Mouse (Mus musculus) retina, postnatal 7 days (tissue): ENCODE measurements at regions not wholly inside any gene's neighbourhood (a gene's known extent, or its start where the extent isn't known, plus 50 kb on each side); places are given as distances from the start of the nearest gene placed in this dataset.

Source experiments
- DNase-seq: peaks from one replicate; pipeline ENCODE4 v3.0.0-alpha.2; 2012; ENCODE audit warnings: low read depth, low spot score

- no peak for DNase-seq
These were observed 220.0 kb upstream of the Gm9767 start for GRCm38 (mm10) chr10:25857954-25858616.

- no peak for DNase-seq
These were observed 233.7 kb upstream of the Gm9767 start for GRCm38 (mm10) chr10:25844348-25844747.

DNA sequence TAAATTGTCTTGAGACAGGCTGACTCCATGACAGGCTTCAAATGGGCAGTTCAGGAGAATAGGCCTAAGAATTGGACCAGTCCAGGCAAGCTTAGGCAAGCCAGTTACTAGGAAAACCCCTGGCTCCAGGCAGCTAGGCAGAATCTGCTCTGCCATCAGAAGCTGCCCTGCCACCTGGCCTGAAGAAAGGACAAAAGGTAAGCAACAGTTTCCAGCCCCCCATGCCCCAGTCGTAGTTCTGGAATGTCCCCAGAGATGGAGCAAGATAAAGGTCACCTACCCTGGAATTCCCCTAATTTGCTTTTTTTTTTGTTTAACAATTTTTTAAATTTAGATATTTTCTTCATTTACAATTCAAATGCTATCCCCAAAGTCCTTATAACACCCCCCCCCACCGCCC, 248.8 kb upstream of the Gm9767 start:
- no peak for DNase-seq

- no peak for DNase-seq
These were observed 268.2 kb upstream of the Smlr1 start for GRCm38 (mm10) chr10:25804223-25804622.

- no peak for DNase-seq
These were observed 265.4 kb upstream of the Smlr1 start for GRCm38 (mm10) chr10:25801499-25801898.

- DNase-seq = no peak
These were observed 262.8 kb upstream of the Smlr1 start for GRCm38 (mm10) chr10:25798881-25799280.

GRCm38 (mm10) chr10:25790363-25790821, 254.3 kb upstream of the Smlr1 start:
- DNase-seq = no peak

DNA sequence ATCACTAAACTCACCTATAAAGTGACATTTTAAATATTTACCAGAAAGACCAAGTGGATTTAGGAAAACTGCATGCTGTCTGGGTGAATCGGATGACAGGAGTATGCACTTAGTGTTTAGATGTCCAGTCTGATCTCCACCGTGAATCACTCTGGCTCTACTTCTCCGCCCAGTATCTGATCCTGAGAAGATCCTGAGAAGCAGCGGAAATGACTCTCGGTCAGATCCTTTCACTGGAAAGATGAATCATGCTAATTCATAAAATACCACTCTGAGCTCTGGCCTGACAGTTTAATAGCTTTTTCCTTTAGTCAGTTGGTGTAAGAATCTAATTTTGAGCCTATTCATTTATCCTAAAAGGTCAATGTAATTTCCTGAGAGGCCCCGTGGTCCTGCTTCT, 252.6 kb upstream of the Smlr1 start:
- DNase-seq = no peak

GRCm38 (mm10) chr10:25788004-25788403, 251.9 kb upstream of the Smlr1 start:
- DNase-seq = no peak

DNA sequence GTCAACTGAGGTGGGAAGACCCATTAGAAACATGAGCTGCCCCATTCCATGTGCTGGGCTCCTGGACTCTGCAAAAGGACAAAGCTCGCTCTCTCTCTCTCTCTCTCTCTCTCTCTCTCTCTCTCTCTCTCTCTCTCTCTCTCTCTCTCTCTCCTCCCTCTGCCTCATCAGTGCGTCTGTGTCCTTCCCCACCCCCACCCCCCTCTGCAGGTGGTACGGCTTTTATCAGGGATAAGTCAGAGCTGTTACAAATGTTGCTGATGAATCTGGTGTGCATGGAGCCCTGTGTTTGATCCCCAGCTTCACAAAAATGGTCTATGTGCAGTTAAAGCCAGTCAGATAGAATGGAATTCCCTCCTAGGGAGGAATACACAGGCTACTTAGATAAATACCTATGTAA, 247.8 kb upstream of the Smlr1 start:
- DNase-seq = no peak

- no peak for DNase-seq
These were observed 243.4 kb upstream of the Smlr1 start for GRCm38 (mm10) chr10:25779476-25779875.

DNA sequence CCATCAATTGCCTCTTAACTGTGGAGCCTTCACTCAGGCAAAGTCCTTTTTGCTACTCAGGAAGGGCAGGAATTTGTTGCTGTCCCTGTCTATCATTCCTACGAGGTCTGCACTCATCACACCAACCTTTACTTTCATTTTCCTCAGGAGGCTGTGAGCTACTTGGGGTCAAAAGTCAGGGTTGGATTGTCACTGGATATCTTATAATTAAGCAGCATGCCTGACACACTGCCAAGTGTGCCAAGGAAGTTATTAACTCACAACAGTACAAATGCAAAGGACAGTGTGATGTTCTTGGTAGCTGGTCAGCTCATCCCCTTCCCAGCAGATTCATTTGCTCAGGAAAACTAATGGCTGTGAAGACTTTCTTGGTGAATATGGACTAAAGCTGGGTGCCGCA, 241.7 kb upstream of the Smlr1 start:
- DNase-seq = no peak

DNA sequence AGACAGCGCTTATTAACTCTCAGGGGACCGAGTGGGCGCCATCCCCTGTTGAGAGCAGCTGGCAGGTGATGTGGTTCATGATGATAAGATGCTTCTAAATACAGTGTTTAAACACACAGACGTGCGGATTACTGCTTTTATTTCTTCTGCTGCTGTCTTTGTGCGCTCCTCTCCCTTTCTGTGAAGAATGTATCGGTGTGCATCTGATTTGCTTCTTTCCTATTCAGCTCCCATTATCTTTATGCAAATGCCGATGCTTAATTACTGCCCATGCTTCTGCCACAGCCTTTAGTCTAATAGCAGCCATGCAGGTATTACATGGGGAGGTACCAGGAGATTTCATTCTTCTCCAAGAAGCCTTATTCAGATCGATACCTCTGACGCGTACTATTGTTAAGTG, 240.6 kb upstream of the Smlr1 start:
- no peak for DNase-seq

DNA sequence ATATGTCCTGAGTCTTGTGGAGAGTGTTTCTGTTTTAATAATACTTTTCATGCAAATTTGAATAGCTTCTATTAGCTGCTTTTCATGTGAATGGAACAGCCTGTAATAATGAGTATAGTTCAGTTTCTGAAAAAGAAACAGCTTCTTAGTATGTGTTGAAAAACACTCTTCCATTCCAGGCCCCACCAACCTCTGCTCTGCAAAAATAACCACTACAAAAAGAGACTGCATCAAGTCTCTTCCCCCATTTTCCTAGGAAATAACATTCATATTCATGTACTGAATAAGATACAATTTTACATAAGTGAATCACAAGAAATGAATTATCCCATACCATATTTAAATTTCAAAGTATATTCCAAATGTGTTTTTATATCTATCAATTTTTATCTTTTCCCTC, 234.0 kb upstream of the Smlr1 start:
- no peak for DNase-seq

- no peak for DNase-seq
These were observed 232.4 kb upstream of the Smlr1 start for GRCm38 (mm10) chr10:25768456-25768855.

DNA sequence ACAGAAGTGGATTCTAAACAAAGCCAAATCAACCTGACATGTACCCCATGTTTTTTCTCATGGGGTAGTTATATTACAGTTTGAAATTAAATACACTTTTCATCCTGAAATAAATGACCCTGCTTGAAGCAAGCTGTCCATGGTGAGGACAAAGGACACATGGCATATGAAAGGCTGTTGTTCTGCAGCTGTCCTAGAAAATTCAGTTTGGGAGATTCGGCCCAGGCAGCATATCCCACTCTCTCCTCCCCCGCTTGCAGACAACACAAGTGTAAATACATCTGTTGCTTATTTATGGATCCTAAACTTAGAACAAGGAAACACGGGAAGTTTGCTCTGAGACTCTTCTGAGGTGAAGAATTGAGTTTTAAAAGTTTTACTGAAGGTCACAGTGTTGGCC, 218.2 kb upstream of the Smlr1 start:
- no peak for DNase-seq

DNA sequence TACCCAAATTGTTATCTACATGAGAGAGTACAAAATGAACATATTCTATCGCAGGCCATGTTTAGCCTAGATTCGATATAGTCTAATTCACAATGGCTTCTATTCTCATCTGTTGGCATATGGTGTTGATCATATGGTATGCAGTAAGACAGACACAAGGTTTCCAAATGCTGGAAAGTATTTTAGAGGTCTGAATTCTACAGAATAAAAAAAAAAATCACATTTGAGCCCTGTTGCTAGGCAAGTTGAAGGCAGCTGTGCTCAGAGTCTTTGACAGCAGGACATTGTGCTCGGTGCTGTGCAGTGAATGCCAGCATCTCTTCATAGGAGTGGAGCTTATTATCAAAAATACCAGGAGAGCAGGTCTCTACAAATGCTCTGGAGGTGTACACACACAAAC, 206.6 kb upstream of the Smlr1 start:
- no peak for DNase-seq

GRCm38 (mm10) chr10:25740956-25741355, 204.9 kb upstream of the Smlr1 start:
- no peak for DNase-seq

DNA sequence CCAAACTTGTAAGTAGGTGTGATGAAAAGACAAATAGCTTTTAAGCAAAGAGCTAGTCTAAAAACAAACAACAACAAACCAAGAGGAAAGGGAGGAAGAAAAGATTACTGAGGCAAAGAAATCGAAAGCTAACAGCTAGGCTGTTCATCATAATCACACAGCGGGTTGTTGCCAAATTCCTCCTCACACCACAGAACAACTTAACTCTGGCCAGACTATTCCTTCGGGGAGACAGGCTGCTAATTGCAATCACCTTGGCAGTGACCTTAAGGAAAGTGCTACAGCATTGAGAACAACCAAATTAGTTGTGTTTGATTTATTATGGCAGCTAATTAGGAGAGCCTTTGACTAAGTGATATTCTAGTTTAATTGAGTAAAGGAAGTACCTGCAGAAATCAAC, 194.4 kb upstream of the Smlr1 start:
- DNase-seq = no peak

- no peak for DNase-seq
These were observed 187.9 kb upstream of the Smlr1 start for GRCm38 (mm10) chr10:25723966-25724365.

GRCm38 (mm10) chr10:25715747-25716146, 179.7 kb upstream of the Smlr1 start:
- DNase-seq = no peak

DNA sequence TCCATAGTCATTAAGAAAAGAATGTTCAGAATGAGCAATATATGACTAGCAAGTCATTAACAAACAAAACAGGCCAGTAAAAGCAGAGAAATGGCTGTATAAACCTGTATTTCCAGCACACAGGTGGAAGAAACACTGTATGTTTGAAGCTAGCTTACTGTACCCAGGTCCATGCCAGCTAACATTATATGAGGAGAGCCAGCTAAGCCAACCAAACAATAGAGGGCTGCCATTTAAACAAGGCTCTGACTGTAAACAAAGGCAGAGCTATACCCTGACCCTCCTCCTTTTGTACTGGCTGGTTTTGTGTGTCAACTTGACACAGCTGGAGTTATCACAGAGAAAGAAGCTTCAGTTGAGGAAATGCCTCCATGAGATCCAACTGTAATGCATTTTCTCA, 178.6 kb upstream of the Smlr1 start:
- DNase-seq = no peak

GRCm38 (mm10) chr10:25714041-25714440, 178.0 kb upstream of the Smlr1 start:
- no peak for DNase-seq

GRCm38 (mm10) chr10:25707951-25708350, 171.9 kb upstream of the Smlr1 start:
- no peak for DNase-seq
